8 mouse cellular contexts compared by ENCODE assay signal in genomic region chr17:64375327-64375726, GRCm38 (mm10). TPM values are rescaled to one million over a fixed set of nuclear protein-coding genes. Genes with fewer than 3 reads are reported as not detected.
DNase-seq lines count a peak whose midpoint lies in the region; ATAC-seq and TF ChIP-seq lines count a peak whose summit lies in the region.

No protein-coding gene starts in this region.

- H3ac ChIP-seq in C2C12 (ENCODE audit: control insufficient read depth, insufficient read length, low read depth), result no peak overlapping the region

- TF ChIP-seq CTCF in C2C12 (IDR thresholded peaks at IDR 0.05; ENCODE audit: control insufficient read depth, insufficient read depth, insufficient read length), result peak; percentile 79

- no peaks in the 10 kb centered on the region for H3K36me3 ChIP-seq in C2C12 (ENCODE audit: control insufficient read depth, insufficient read depth)
- H3K36me3 ChIP-seq in kidney, embryonic 14.5 days (ENCODE audit: control insufficient read depth, insufficient read depth, low read length), result no peaks in the 10 kb centered on the region
- no peaks in the 10 kb centered on the region for H3K36me3 ChIP-seq in limb, embryonic 15.5 days

- H3K27ac ChIP-seq in kidney, embryonic 14.5 days (ENCODE audit: low read depth, low read length), result no peak overlapping the region
- no peak overlapping the region for H3K27ac ChIP-seq in limb, embryonic 15.5 days

- peak; percentile 78 for DNase-seq in adrenal gland, adult 2 months
- DNase-seq in embryo, embryonic 11 days, result peak; percentile 71
- DNase-seq in natural killer cell, adult 2 months (ENCODE audit: low spot score in 2 of 2), result peak; percentile 23 to 54
- peak; percentile 37 to 74 for DNase-seq in spleen, postnatal 4 days (ENCODE audit: low spot score in 2 of 2)

- H3K79me2 ChIP-seq in C2C12 (ENCODE audit: control insufficient read depth, insufficient read depth), result no peaks in the 10 kb centered on the region

- 74% methylated on average over 4 of the region's 4 CpGs for WGBS in kidney, embryonic 14.5 days
- WGBS in limb, embryonic 15.5 days, result 71% methylated on average over 4 of the region's 4 CpGs

- no peaks in the 10 kb centered on the region for H3K9me3 ChIP-seq in kidney, embryonic 14.5 days (ENCODE audit: control insufficient read depth, low read length)
- no peaks in the 10 kb centered on the region for H3K9me3 ChIP-seq in limb, embryonic 15.5 days

- H3K79me3 ChIP-seq in C2C12 (ENCODE audit: low read depth), result no peaks in the 10 kb centered on the region

- H3K9ac ChIP-seq in kidney, embryonic 14.5 days (ENCODE audit: low read depth, low read length), result no peak overlapping the region
- H3K9ac ChIP-seq in limb, embryonic 15.5 days, result no peak overlapping the region

- no peaks in the 10 kb centered on the region for H3K27me3 ChIP-seq in C2C12 (ENCODE audit: control insufficient read depth, insufficient read depth, insufficient read length)
- no peaks in the 10 kb centered on the region for H3K27me3 ChIP-seq in kidney, embryonic 14.5 days (ENCODE audit: control insufficient read depth, insufficient read depth, low read length)
- H3K27me3 ChIP-seq in limb, embryonic 15.5 days, result no peaks in the 10 kb centered on the region

- no peaks in the 10 kb centered on the region for H3K4me1 ChIP-seq in kidney, embryonic 14.5 days (ENCODE audit: control insufficient read depth, insufficient read depth, low read length)
- H3K4me1 ChIP-seq in limb, embryonic 15.5 days, result no peaks in the 10 kb centered on the region

- no peak overlapping the region for H3K4me2 ChIP-seq in kidney, embryonic 14.5 days (replicated peaks; ENCODE audit: low read depth, low read length)
- no peak overlapping the region for H3K4me2 ChIP-seq in limb, embryonic 15.5 days

- H3K4me3 ChIP-seq in C2C12 (ENCODE audit: insufficient read depth, poor library complexity, severe bottlenecking), result no peak overlapping the region
- H3K4me3 ChIP-seq in kidney, embryonic 14.5 days (ENCODE audit: low read length), result no peak overlapping the region
- H3K4me3 ChIP-seq in limb, embryonic 15.5 days, result no peak overlapping the region

- ATAC-seq in granulocyte monocyte progenitor cell, adult 5-6 weeks (replicated peaks; ENCODE audit: poor library complexity, severe bottlenecking), result peak; percentile 98
- peak; percentile 69; the same call in 1 of the 2 replicates for ATAC-seq in kidney, embryonic 14.5 days (ENCODE audit: low FRiP score, low TSS enrichment)
- 0 out of 2 replicates have a peak, but pooled peaks have one; percentile 19 for ATAC-seq in limb, embryonic 15.5 days (ENCODE audit: insufficient number of reproducible peaks, low FRiP score, low TSS enrichment, low read depth)

TF ChIP-seq in C2C12, 6 proteins besides CTCF, POLR2A, EP300 and RAD21:
- TF ChIP-seq FOSL1 (IDR thresholded peaks at IDR 0.05; ENCODE audit: insufficient read depth, low read length, poor library complexity, severe bottlenecking), result no peak
- no peak for TF ChIP-seq CEBPB (IDR thresholded peaks at IDR 0.05; ENCODE audit: low read depth)
- TF ChIP-seq USF1 (IDR thresholded peaks at IDR 0.05; ENCODE audit: low read depth), result no peak
- TF ChIP-seq MYOD1 (IDR thresholded peaks at IDR 0.05; ENCODE audit: control insufficient read depth, insufficient read length, low read depth), result no peak
- no peak for TF ChIP-seq MYOG (IDR thresholded peaks at IDR 0.05; ENCODE audit: control insufficient read depth, extremely low read depth, insufficient read length)
- TF ChIP-seq MAX (IDR thresholded peaks at IDR 0.05), result no peak

RNA-seq across cellular contexts. Expression of gene Pja2, which starts 43.6 kb away (rescaled TPM):
- 16.2 TPM for polyA plus RNA-seq in C2C12 (2012; fragmentation: generic; extraction: Trizol)
- total RNA-seq in adrenal gland, adult 2 months (2021), result 10 to 100 TPM; 66.3 to 81.0 TPM
- polyA plus RNA-seq in adrenal gland, adult 2 months (2012; rRNA removed), result 9.7 and 13.5 TPM in 2 replicates
- total RNA-seq in granulocyte monocyte progenitor cell, adult 5-6 weeks (2014; fragmentation: Nextera tagmentation), result 23.1 and 23.7 TPM in 2 replicates
- total RNA-seq in granulocyte monocyte progenitor cell, adult 5-6 weeks (2017), result 25.0 and 25.3 TPM in 2 replicates
- 43.2 and 64.7 TPM in 2 replicates for polyA plus RNA-seq in kidney, embryonic 14.5 days (2014; fragmentation: Nextera tagmentation; extraction: Ambion mirVana)
- 74.5 and 87.7 TPM in 2 replicates for polyA plus RNA-seq in limb, embryonic 15.5 days (2015; fragmentation: Nextera tagmentation; extraction: Ambion mirVana)

Comparison
In these comparisons a context has a peak if more than half of its experiments do, and no peak if none do; other contexts are left out.
1. ATAC-seq: peak in every context shown above with its lines; median percentile 98 in granulocyte monocyte progenitor cell, adult 5-6 weeks; 69 in kidney, embryonic 14.5 days; 19 in limb, embryonic 15.5 days.